Mouse (Mus musculus): ENCODE measurements around the gene Mettl21a.
"Not testable (repeated sequence)": the region's sequence is repeated elsewhere in the genome, so short reads cannot be mapped to it uniquely, and the experiment has no call there.

Gene Mettl21a

DNA sequence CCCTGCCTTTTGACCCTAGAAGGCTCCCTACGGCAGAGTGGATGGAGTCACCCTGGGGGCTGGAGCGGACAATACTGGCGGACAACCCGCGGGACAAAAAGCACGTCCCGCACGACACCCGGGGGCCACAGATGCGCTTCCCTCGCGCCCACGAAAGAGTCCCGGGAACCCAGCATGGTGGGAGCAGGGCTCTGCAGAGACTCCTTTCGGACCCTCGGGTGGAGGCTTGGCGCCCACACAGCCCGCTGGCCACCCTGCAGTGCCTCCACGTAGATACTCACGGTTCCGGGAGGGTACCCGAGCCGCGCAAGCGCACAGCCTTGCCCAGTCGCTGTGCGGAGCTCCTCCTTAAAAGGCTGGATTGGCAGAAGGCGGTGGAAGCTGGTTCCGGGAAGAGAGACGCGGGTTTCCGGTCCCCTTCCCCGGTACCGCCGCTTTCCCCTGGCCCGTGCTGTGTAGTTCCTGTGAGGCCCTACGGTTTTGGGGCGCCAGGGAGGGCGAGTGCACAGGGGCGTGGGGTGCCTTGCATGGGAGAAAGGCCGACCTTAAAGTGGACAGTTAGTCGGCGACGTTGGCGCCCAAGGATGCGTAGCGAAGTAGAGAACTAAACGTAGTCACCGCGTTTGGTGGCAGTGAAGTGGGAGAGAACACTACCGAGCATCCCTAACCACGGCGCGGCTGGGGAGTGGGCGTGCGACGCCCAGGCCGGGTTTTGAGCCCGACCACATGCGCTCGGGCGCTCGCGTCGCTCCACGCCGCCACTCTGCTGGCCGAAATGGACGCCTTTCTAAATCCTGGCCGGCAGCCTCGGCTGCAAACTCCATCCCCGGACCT lies at the start of gene Mettl21a:
TSS of gene Mettl21a (minus strand) at position 362 of the 834 bp plus-strand sequence.
- DNase-seq (ENCODE audit: low spot score in 2 of 2): peak; percentile 92 to 93

- DNase-seq (ENCODE audit: low spot score in 2 of 2): no peak
These were observed 41.8 kb upstream of the Mettl21a start for GRCm38 (mm10) chr1:64658876-64659275.

DNA sequence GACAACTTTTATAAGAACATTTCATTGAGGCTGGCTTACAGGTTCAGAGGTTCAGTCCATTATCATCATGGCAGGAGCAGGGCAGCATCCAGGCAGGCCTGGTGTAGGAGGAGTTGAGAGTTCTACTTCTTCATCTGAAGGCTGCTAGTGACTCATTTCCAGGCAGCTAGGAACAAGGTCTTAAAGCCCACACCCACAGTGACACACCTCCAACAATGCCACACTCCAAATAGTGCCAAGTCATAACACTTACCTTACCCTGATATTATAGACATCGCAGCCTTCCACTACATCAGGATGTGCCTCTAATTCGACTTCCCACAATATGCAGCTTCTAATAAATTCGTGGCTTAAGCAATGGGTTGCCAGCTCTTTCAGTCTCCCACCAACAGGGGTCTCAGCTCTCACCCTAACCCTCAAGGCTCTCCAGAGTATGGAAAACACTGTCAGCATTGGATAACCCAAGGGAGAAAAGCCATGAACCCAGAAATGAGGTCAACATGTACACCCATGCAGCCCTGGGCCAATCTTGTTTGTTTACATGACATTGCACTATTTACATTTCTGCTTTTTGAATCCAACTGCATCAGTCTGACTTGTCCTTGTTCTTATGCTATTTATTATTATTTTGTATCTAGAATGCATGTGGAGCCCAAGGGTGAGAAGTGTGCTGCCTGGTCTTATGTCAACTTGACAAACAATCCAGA lies 39.5 kb upstream of the Mettl21a start:
- no peak for DNase-seq (ENCODE audit: low spot score in 2 of 2)

GRCm38 (mm10) chr1:64655415-64655814 lies 38.4 kb upstream of the Mettl21a start:
- no peak for DNase-seq (ENCODE audit: low spot score in 2 of 2)

- no peak for DNase-seq (ENCODE audit: low spot score in 2 of 2)
These were observed 36.7 kb upstream of the Mettl21a start for GRCm38 (mm10) chr1:64653701-64654100.

- no peak for DNase-seq (ENCODE audit: low spot score in 2 of 2)
These were observed 32.5 kb upstream of the Mettl21a start for GRCm38 (mm10) chr1:64649362-64650124.

GRCm38 (mm10) chr1:64644513-64644912 lies 27.5 kb upstream of the Mettl21a start:
- peak in 1 of 2 experiments; percentile 31 for DNase-seq (ENCODE audit: low spot score in 2 of 2)

- not testable (repeated sequence) for DNase-seq (ENCODE audit: low spot score in 2 of 2)
These were observed 25.5 kb upstream of the Mettl21a start for GRCm38 (mm10) chr1:64642541-64642940.

GRCm38 (mm10) chr1:64641069-64641468 lies 24.0 kb upstream of the Mettl21a start:
- no peak for DNase-seq (ENCODE audit: low spot score in 2 of 2)

GRCm38 (mm10) chr1:64639279-64639678 lies 22.2 kb upstream of the Mettl21a start:
- DNase-seq (ENCODE audit: low spot score in 2 of 2): no peak

DNA sequence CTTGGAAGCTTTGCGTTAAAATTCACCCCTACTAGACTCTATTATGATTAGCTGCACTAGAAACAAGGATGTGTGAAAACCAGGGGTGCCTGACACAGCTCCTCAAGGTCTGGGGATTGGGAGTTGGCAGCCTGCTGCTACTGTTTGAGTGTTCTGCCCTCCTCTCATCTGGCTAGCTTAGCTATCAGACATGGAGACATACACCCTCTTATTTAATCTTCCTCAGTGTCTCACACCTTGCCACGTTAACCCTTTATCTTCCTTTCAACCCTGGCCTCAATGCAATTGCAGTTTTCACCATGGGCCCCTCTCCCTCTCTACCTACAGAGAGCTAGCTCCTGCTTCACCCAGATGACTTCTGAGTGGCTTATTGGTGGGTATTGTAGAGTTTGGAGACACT lies 18.6 kb upstream of the Mettl21a start:
- no peak for DNase-seq (ENCODE audit: low spot score in 2 of 2)

DNA sequence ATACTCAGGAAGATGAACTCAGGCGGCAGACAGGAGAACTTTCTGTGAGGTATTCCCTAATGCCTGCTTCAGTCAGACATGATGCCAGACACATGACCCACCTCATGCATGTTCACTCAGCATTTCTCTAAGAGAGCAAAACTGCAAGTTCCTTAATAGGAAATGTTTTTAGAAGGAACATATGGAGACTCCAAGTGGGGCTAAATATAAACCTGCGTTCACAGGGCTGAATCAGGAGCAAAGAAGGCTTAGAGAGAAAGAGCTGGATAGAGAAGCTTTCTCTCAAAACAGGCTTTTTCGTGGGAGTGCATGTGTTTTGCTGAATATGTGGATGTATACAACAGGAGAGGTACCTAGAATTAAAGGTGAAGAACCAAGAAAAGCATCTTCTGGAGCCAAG lies 16.2 kb upstream of the Mettl21a start:
- DNase-seq (ENCODE audit: low spot score in 2 of 2): peak in 1 of 2 experiments; percentile 76

DNA sequence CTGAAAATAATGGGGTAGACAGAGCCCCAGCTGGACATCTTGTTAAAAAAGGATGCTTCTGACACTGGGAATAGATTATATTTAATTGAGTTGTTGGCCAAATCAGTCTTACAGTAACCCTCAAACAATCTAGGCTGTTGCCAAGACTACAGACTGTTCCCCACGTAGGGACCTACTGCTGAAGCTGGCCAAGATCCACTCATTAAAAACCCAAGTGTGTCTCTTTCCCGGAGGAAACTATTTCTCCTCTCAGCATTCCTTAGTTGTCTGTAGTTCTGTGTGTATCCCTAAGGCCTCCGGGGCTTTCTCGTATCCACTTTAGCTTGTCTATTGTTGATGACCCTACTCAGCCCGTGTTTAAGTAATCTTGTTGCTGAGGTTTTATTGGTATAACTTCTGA lies 14.5 kb upstream of the Mettl21a start:
- no peak for DNase-seq (ENCODE audit: low spot score in 2 of 2)

GRCm38 (mm10) chr1:64625214-64625613 lies 8.2 kb upstream of the Mettl21a start:
- DNase-seq (ENCODE audit: low spot score in 2 of 2): no peak

GRCm38 (mm10) chr1:64623558-64624435 lies 6.8 kb upstream of the Mettl21a start:
- DNase-seq (ENCODE audit: low spot score in 2 of 2): no peak

- DNase-seq (ENCODE audit: low spot score in 2 of 2): no peak
These were observed 4.1 kb upstream of the Mettl21a start for GRCm38 (mm10) chr1:64621116-64621515.

DNA sequence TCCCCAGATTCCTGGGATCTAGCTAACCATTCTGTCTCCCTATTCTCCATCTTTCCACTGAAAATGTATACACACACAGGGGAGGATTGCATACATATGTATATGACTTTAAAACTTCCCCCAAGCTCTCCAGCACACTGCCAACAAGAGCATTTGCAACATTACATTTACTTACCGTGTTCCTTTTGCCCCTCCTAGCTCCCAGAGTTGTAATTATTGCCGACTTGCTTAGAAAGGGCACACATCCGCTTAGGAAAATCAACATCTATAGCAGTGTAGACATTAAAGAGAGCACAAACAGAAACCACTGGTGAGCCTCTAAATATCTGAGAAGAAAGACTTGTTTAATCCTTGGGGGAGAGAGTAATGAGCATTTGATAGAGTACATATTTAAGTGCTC lies 1.2 kb upstream of the Mettl21a start:
- no peak for DNase-seq (ENCODE audit: low spot score in 2 of 2)

DNA sequence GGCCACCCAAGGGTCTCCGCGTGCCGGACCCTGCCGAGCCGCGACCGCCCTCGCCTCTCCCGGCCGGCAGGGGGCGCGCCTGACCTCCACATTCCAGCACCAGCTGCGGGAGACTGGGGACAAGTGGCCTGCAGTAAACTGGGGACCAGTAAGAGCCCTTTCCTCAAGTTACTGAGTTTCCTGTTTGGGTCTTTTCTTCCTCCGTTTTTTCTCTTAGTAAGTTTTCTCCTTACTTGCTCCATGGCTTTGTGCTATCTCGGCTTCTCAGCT lies 608 bp upstream of the Mettl21a start:
- peak; percentile 85 for DNase-seq (ENCODE audit: low spot score in 2 of 2)

GRCm38 (mm10) chr1:64616531-64616880 lies 536 bp downstream of the Mettl21a start:
- DNase-seq (ENCODE audit: low spot score in 2 of 2): no peak

GRCm38 (mm10) chr1:64616076-64616475 lies 966 bp downstream of the Mettl21a start:
- DNase-seq (ENCODE audit: low spot score in 2 of 2): no peak

GRCm38 (mm10) chr1:64615531-64615991 lies 1.5 kb downstream of the Mettl21a start:
- no peak for DNase-seq (ENCODE audit: low spot score in 2 of 2)
